Mouse (Mus musculus) stomach, postnatal 0 days (tissue): ENCODE results near the gene Mmrn2. TPM values are rescaled to one million over a fixed set of nuclear protein-coding genes. Genes with fewer than 3 reads are reported as not detected.

Experiments
- ATAC-seq: fragments of 200-750 bp; cut with Nextera tagmentation; 2 replicates; pipeline ENCODE4 v1.8.0; 2017; ENCODE audit not compliant: low FRiP score, low TSS enrichment
- DNase-seq: peaks from one replicate; pipeline ENCODE4 v3.0.0-alpha.2; 2016; ENCODE audit warnings: low spot score
- H3K27ac ChIP-seq: fragments of 300-500 bp; sonication (generic); replicated peaks from 2 replicates; pipeline ENCODE4 v1.5.1; 2014; ENCODE audit warnings: mild to moderate bottlenecking, control low read depth
- H3K27me3 ChIP-seq: fragments of 300-500 bp; sonication (generic); 2 replicates; pipeline ENCODE4 v1.6.1; 2014; ENCODE audit warnings: low read length; ENCODE audit not compliant: control insufficient read depth, insufficient read depth
- H3K36me3 ChIP-seq: fragments of 300-500 bp; sonication (generic); 2 replicates; pipeline ENCODE4 v1.6.1; 2014; ENCODE audit warnings: low read length, mixed read lengths; ENCODE audit not compliant: control insufficient read depth, insufficient read depth
- H3K4me1 ChIP-seq: fragments of 300-500 bp; sonication (generic); replicated peaks from 2 replicates; pipeline ENCODE4 v1.6.1; 2014; ENCODE audit warnings: antibody characterized with exemption; ENCODE audit not compliant: control insufficient read depth, insufficient read depth
- H3K4me2 ChIP-seq: fragments of 300-500 bp; sonication (generic); replicated peaks from 2 replicates; pipeline ENCODE4 v1.6.1; 2014; ENCODE audit warnings: low read depth, mild to moderate bottlenecking, control low read depth, moderate library complexity
- H3K4me3 ChIP-seq: fragments of 300-500 bp; sonication (generic); 2 replicates; pipeline ENCODE4 v1.5.1; 2014; ENCODE audit warnings: low read depth, low read length, control low read depth
- H3K9ac ChIP-seq: fragments of 300-500 bp; sonication (generic); 2 replicates; pipeline ENCODE4 v1.6.1; 2014; ENCODE audit warnings: mild to moderate bottlenecking, low read length, control low read depth, mixed read lengths
- H3K9me3 ChIP-seq: fragments of 300-500 bp; sonication (generic); 2 replicates; pipeline ENCODE4 v1.6.1; 2016; ENCODE audit warnings: low read length; ENCODE audit not compliant: control insufficient read depth
- CTCF ChIP-seq: IDR thresholded peaks from 2 replicates; pipeline ENCODE4 v1.5.1; 2016; ENCODE audit warnings: antibody characterized with exemption, low read depth, mild to moderate bottlenecking, moderate library complexity
- EP300 ChIP-seq: optimal IDR thresholded peaks from 2 replicates; pipeline ENCODE3; 2016; ENCODE audit warnings: antibody characterized with exemption
- WGBS: fragments of 180-500 bp; shearing (Covaris S2); extraction: QIAGEN DNeasy Blood & Tissue Kit; methylation state at CpG from one replicate; pipeline ENCODE4 v1.1.7; 2014; 5-methylcytosine and 5-hydroxymethylcytosine counted together
- polyA plus RNA-seq: library from polyadenylated mRNA; unstranded; fragments of >200 nt; fragmentation: Nextera tagmentation; extraction: Ambion mirVana; gene quantifications from 2 replicates; pipeline ENCODE4 v1.2.1, GENCODE M21; 2015

Mmrn2 gene
- polyA plus RNA-seq, 1 experiment from 2014 or later = 4.1 TPM

DNA sequence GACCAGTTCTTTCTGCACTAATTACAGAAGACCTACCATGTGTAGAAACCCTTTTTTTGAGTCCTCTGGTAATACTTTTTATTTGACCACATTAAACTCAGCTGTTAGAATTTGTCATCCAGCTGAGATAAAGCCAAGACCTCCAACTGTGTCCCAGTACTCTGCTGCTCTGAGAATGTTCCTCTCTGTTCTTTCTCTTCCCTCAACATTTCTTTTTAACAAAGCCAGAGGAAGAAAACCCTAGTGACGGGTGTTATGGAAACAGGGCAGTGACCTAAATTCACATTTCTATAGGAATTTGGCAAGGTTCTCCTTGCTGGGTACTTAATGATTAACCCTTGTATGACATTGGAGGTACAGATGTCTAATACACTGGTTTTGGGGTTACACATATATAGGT is 35.8 kb upstream of the Mmrn2 start:
- Histone ChIP-seq H3K9me3 (no peaks in the 10 kb centered on the region), H3K4me2 (no peak overlapping the region), H3K4me1 (no peaks in the 10 kb centered on the region), H3K27me3 (no peaks in the 10 kb centered on the region), H3K36me3 (peaks cover 40% of the 10 kb centered on the region), H3K27ac (no peak overlapping the region), H3K4me3 (no peak overlapping the region), H3K9ac (no peak overlapping the region)
- no peak for DNase-seq
- WGBS = 48% methylated on average over 1 of the region's 1 CpGs
- no peak for ATAC-seq
- TF ChIP-seq CTCF = no peak
- no peak for TF ChIP-seq EP300

DNA sequence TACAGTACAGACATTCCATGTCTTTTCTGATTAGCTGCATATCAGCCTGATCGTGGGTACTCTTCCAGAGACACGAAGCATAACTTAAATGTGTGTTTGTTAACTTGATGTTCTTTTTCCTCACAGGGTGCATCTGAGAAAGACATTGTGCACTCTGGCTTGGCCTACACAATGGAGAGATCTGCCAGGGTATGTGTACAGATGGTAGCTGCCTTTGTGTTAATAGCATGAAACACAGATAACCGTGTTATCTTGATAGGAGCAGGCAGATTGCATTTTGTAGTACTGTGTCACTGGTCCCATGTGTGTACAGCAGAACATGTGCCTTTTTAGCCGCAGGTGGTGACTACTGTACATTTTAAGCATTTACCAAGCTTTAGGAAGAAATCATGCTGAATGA is 33.3 kb upstream of the Mmrn2 start:
- 85% methylated on average over 4 of the region's 4 CpGs for WGBS
- Histone ChIP-seq H3K4me2 (no peak overlapping the region), H3K36me3 (peaks cover 24% of the 10 kb centered on the region), H3K9me3 (no peaks in the 10 kb centered on the region), H3K27me3 (no peaks in the 10 kb centered on the region), H3K9ac (no peak overlapping the region), H3K4me1 (no peaks in the 10 kb centered on the region), H3K27ac (no peak overlapping the region), H3K4me3 (no peak overlapping the region)
- TF ChIP-seq CTCF (no peak), EP300 (no peak)
- DNase-seq = no peak
- no peak for ATAC-seq

DNA sequence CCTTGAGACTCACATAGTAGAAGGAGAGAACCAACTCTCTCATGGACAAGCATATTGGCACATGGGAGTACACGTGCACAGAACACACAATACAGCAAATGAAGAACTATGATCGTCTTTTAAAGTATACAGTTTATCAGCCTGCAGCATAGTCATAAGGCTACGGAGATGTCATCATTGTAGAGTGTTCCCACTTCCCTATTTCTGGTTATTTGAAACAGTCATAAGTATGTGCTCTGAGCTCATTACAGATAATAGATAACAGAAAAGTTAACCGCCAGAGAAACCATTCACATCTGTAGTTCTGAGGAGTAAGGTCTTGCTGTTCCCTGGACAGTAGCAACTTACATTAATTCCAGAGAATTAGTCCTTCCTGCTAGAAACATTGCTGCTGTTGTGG is 32.2 kb upstream of the Mmrn2 start:
- H3K4me2 ChIP-seq = no peak overlapping the region
- TF ChIP-seq CTCF = no peak
- TF ChIP-seq EP300 = no peak
- no peaks in the 10 kb centered on the region for H3K27me3 ChIP-seq
- ATAC-seq (no peak), DNase-seq (no peak)
- H3K36me3 ChIP-seq = peaks cover 20% of the 10 kb centered on the region
- 81% methylated on average over 4 of the region's 4 CpGs for WGBS
- H3K4me3 ChIP-seq = no peak overlapping the region
- H3K4me1 ChIP-seq = no peaks in the 10 kb centered on the region
- no peak overlapping the region for H3K9ac ChIP-seq
- H3K9me3 ChIP-seq = no peaks in the 10 kb centered on the region
- H3K27ac ChIP-seq = no peak overlapping the region

DNA sequence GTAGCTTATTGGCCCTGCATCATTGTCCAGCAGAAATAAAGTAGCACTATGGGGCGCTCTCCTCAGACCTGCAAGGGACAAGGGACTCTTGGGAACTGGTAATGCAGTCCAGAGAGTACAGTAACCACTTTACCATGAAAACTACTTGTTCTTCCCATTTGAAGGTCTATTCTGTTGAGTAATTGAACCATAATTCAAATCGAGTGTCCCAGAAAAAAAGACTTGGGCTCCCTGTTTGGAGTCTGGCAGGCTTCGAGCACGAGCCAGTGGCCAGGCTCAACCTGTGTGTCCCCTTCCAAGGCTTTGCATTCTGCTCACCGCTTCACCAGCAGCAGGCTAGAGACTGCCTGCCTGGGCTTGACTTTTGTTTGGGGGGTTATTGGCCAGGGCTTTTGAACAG is 30.9 kb upstream of the Mmrn2 start:
- Histone ChIP-seq H3K36me3 (peaks cover 20% of the 10 kb centered on the region), H3K4me2 (no peak overlapping the region), H3K4me1 (no peaks in the 10 kb centered on the region), H3K9me3 (no peaks in the 10 kb centered on the region), H3K27ac (no peak overlapping the region), H3K4me3 (no peak overlapping the region), H3K27me3 (no peaks in the 10 kb centered on the region), H3K9ac (no peak overlapping the region)
- no peak for TF ChIP-seq CTCF
- no peak for TF ChIP-seq EP300
- 82% methylated on average over 5 of the region's 5 CpGs for WGBS
- ATAC-seq = no peak
- no peak for DNase-seq

DNA sequence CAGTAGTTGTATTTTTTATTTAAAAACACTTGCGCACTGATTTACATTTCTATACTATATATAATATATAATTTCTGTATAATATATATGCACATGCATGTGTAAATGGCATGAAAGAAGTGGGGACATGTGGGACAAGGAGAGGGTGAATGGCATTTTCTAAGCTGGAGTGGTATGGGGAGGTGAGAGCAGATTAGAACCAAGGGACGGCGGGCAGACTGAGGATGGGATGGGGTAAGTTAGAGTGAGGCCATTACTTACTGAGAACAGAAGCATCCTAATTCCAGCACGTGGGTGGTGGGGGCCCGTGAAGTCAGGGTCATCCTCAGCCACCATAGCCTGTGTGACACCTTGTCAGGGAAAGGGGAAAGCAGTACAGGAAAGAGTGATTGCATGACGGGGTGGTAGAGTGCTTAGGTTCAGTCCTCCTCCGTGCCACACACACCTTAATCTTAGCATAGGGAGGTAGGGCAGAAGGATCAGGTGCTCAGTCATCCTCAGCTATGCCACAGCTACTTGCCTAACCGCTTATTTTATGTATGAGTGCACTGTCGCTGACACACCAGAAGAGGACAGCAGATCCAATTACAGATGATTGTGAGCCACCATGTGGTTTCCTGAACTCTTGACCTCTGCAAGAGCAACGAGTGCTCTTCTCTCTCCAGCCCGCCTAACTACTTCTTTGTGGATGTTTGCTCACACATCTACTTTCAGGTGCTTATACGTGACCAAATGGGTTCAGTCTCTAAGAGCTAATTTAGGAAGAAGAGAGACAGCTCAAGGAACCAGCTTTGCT is 29.3 kb upstream of the Mmrn2 start:
- Histone ChIP-seq H3K36me3 (peaks cover 20% of the 10 kb centered on the region), H3K4me3 (no peak overlapping the region), H3K4me2 (no peak overlapping the region), H3K9me3 (no peaks in the 10 kb centered on the region), H3K27me3 (no peaks in the 10 kb centered on the region), H3K27ac (no peak overlapping the region), H3K9ac (no peak overlapping the region), H3K4me1 (no peaks in the 10 kb centered on the region)
- DNase-seq (no peak), ATAC-seq (no peak)
- no peak for TF ChIP-seq EP300
- peak; percentile 55 for TF ChIP-seq CTCF
- WGBS = 55% methylated on average over 12 of the region's 12 CpGs

DNA sequence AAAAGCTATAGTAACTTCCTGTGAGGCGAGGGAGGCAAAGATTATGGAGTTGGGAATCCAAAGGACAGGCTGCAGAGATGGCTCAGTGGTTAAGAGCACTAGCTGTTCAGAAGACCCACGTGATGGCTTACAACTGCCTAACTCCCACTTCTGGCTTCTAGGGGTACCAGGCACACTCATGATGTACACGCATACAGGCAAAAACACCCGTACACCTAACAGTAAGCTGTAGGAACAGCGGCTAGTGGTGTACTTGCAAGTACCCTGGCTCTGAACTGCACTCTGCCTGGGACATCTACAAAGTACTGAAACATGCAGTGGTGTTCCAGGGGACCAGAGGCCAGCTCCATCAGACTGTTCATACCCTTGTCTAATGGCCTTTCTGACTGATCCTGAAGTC is 28.2 kb upstream of the Mmrn2 start:
- no peaks in the 10 kb centered on the region for H3K4me1 ChIP-seq
- TF ChIP-seq CTCF (no peak), EP300 (no peak)
- no peak overlapping the region for H3K4me2 ChIP-seq
- H3K36me3 ChIP-seq = peaks cover 14% of the 10 kb centered on the region
- ATAC-seq (no peak), DNase-seq (no peak)
- H3K9me3 ChIP-seq = no peaks in the 10 kb centered on the region
- H3K9ac ChIP-seq = no peak overlapping the region
- H3K27me3 ChIP-seq = no peaks in the 10 kb centered on the region
- 94% methylated on average over 5 of the region's 5 CpGs for WGBS
- no peak overlapping the region for H3K4me3 ChIP-seq
- H3K27ac ChIP-seq = no peak overlapping the region
